Mouse (Mus musculus) MEL-GATA-1-ER (cell line): ENCODE results near the gene Ehbp1l1.

ENCODE experiments used
- DNase-seq: peaks from one replicate; pipeline ENCODE4 v3.0.0-alpha.2; 2012; ENCODE audit warnings: low read depth; ENCODE audit errors: extremely low read depth

Ehbp1l1 gene

GRCm38 (mm10) chr19:5734325-5734724, 8.2 kb upstream of the Ehbp1l1 start:
- peak; percentile 52 for DNase-seq

- DNase-seq = peak; percentile 86
Observed at GRCm38 (mm10) chr19:5731264-5731978, 5.3 kb upstream of the Ehbp1l1 start.

- no peak for DNase-seq
Observed at GRCm38 (mm10) chr19:5730314-5731186, 4.4 kb upstream of the Ehbp1l1 start.

GRCm38 (mm10) chr19:5729444-5729815, 3.3 kb upstream of the Ehbp1l1 start, which contains the start of gene Fam89b:
Gene Fam89b (minus strand): TSS chr19:5729653.
- DNase-seq = peak; percentile 54

DNA sequence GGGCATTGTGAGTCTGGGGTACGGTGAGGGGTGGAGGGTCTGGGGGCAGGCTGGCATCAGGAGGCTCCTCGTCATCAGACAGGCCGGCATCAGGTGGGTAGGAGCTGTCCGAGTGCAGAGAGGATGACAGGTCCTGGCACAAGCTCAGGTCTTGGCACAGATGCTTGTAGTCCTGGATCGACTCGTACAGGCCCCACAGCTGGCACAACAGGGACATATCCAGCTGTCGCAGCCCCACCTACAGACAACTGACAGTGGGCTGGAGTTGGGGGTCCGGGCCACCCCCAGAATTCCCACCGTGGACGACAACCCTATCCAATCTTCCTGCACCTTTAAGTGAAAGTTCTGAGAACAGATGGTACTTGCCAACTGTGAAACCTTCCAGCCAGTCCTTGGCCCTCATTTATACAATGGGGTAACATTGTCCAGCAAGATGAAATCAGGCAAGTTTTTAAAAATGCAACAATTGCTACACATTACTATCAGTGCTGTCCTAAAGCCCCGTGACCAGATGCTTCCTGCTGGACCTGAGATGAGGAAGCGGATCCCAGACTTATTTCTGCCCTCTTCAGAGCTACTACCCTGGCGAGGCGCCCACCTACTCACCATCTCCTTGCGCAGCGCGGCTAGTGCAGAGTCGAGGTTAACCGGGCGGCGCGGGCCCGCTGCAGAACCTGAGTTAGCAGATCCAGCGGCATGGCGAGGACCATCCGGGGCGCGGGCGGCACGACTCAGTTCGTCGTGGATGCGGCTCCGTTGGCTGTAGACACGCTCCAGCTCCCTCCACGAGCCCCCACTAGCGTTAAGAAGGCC, 2.7 kb upstream of the Ehbp1l1 start:
- no peak for DNase-seq

DNA sequence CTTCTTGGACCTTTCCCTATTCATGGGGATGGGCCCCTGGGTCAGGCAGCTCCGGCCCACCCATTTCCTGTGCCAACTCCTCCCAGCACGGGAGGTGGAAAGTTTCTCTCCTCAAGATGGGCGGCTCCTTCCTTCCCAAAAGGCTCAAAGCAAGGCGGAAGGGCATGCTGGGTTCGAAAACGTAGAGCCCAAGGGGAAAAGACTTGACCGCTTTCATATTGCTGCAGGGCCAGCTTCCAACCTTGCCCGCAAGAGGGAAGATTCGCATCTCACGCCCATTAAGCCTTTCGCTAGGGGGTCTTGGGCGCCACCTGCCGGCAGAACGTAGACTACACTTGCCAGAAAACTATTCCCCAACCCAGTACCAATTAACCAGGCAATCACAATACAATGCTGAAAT, 1.6 kb upstream of the Ehbp1l1 start:
- peak; percentile 65 for DNase-seq

DNA sequence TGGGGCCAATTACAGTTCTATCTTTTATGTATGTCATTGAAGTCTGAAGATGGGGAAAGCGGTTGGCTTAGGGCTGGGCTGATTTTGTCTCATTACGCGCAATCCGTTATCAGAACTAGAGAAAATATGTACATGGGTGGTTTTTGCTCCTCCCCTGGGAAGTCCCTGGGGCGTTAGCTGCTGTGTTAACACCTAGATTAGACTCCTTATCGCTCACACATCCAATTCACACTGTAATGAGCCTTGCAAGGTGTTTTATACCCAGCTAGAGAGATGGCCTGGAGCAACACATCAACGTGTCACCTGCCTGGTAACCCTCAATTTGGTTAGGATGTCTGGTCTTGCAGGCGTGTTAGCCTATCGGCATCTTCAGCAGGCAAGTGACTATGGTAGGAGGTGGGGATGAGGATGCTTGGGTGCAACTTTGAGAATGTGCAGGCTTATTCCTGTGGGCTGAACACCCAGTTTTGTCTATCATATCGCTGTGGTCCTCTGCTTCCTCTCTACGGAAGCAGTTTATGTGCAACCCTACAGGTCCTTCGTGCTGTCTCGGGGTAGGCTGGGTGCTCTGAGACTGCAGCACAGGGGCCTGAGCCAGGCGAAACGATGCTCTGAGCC, 953 bp upstream of the Ehbp1l1 start:
- peak; percentile 82 for DNase-seq

GRCm38 (mm10) chr19:5725029-5725707, 949 bp downstream of the Ehbp1l1 start:
- DNase-seq = peak; percentile 64

- peak; percentile 77 for DNase-seq
Observed at GRCm38 (mm10) chr19:5724549-5724941, 1.6 kb downstream of the Ehbp1l1 start.

DNA sequence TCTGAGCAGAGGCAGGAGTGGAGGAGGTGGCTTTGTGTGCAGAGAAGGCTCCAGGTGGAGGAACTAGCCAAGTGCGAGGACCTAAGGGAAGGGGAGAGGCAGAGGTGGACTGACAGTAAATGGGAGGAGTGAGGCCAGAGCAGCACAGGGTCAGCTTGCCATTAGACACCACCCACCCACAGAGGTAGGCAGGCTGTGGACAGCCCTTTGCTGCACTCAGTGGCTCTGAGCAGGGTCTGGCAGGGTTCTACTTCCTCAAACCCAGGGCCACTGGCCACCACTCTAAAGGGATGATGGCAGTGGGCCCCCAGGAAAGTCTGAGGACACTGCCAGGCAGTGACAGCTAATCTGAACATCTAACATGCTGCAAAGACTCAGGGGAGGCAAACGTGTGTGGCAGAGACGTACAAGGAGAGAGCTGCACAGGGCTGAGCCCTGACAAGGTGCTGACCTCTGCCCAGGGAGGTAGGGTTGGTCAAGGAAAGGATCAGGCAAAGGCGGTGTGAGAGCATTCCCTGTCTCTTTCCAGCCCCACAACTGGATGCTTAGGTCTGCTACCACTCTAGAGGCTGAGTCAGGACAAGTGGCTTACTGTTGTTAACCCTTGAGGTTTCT, 2.1 kb downstream of the Ehbp1l1 start:
- DNase-seq = no peak

- DNase-seq = peak; percentile 33
Observed at GRCm38 (mm10) chr19:5722848-5723425, 3.2 kb downstream of the Ehbp1l1 start.

DNA sequence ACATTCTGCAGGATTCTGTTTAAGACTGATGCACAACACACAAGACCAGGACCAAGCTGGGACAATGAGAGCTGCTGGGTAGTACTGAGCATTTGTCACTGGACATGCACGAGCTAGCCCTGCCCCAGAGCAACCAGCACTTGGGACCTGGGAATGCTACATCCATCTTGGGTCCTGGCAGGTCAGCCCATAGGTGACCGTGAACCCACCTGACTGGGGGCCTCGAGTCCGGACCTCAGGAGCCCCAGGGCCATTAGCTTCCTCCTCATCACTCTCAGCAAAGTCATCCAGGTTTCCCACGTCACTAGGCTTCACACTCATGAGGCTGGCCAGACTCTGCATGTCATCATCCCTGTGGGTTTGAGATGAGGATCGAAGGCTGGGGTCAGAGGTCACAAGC, 4.9 kb downstream of the Ehbp1l1 start:
- no peak for DNase-seq

GRCm38 (mm10) chr19:5716955-5717354, 9.2 kb downstream of the Ehbp1l1 start:
- no peak for DNase-seq

DNA sequence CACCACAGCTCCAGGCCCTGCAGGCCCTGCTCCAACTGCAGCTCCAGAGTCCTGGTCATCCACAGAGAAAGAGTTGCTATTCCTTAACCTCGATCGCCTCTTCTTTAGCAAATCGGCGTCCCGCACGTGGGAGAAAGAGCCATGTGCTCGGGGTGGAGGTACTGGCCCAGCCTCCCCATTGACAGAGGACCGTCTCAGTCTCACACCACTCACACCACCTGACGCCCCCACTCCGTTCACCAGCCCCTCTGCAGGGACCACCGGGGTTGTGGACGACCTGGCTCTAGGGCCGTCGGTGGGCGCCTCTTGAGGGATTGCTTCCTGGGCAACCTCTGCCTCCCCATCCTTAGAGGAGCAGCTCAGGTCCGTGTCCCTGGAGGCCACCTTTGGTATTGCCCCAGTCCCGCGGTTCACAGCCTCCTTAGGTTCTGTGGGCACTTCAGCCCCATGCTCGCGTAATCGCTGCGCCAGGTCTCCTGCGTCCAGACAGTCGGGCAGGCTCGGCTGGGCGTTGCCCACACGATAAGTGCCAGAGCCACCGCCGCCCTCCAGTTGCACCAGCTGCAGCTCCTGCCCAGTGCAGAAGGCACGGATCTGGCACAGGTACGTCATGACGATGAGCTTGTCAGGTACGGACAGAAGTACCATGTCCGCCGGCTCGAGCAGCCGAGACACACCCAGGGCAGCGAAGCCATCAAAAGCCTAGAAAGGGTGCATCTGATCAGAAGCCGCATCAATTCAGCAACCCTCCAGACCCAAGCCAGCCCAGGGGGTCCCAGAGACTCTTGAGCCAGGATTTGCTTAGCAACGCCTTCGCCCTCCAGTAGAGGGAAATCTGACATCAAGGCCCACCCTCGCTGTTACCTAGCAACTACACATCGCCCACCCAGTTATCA, 10.1 kb downstream of the Ehbp1l1 start:
- DNase-seq = no peak

GRCm38 (mm10) chr19:5713730-5714129, 12.4 kb downstream of the Ehbp1l1 start:
- DNase-seq = no peak

DNA sequence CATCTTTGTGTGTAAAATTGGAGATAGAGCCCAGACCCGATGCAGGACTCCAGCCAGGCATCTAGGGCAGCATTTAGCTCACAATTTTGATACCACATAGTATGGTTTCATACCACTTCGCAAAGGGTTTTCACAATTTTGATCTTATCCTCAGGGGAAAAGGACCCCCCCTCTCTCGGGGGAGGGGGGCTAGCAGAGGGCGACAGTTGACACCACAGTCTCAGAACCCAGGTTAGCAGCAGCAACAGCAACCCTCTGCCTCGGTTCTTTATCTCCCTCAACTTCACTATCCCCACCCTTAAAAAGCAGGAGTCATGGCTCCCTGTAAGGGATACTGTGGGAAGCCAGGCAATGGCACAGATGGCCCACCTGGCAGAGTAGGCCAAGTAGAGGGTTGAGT, 12.9 kb downstream of the Ehbp1l1 start:
- no peak for DNase-seq

DNA sequence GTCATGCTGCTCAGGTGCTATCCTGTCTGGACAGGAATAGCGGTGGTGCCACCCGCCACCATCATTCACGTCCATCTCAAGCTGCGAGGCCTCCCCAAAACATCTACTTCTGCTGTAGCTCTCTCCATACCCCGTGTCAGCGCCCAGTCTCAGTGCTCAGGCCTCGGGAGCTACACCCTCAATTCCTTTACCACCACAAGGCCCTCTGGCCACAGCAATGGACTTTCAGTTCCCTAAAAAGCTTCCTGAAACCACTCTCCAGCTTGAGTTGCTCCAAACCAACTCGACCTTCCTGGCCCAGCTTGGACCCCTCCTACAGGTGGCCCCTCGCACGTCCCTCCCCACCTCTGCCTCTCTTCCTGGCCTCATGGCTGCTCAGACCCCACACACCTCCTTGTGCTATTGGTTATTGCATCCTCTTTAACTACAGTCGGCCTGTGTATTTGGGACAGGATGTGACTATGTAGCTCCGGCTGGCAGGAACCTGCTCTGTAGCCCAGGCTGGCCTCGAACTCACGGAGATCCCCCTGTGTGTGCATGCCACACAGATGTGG, 14.1 kb downstream of the Ehbp1l1 start:
- no peak for DNase-seq

- no peak for DNase-seq
Observed at GRCm38 (mm10) chr19:5711218-5711617, 14.9 kb downstream of the Ehbp1l1 start.

GRCm38 (mm10) chr19:5710581-5710980, 15.5 kb downstream of the Ehbp1l1 start:
- DNase-seq = no peak
